In genomic region chr1:189767164-189767563, GRCm38 (mm10) we compare ENCODE assay signal across 20 mouse cellular contexts. TPM values are rescaled to one million over a fixed set of nuclear protein-coding genes. Genes with fewer than 3 reads are reported as not detected.
DNase-seq lines count a peak whose midpoint lies in the region; ATAC-seq and TF ChIP-seq lines count a peak whose summit lies in the region.
"Had no signal": no experiment of that assay in that cellular context is flagged by ENCODE, and none has a peak within 500 bp of the region (broad histone marks: within the 10 kb centered on the region; RNA-seq: fewer than 3 reads in every experiment).

No protein-coding gene starts in this region.

- H3K4me2 ChIP-seq in heart, embryonic 13.5 days: 0 out of 2 replicates have a peak overlapping the region, but pooled peaks have one; percentile 4
- H3K4me2 ChIP-seq in intestine, embryonic 15.5 days (replicated peaks): no peak overlapping the region
- no peak overlapping the region for H3K4me2 ChIP-seq in lung, postnatal 0 days (replicated peaks; ENCODE audit: low read depth, low read length)
- H3K4me2 ChIP-seq: embryonic facial prominence, embryonic 13.5 days; heart, embryonic 11.5 days; hindbrain, embryonic 15.5 days had no signal

- peak overlapping the region; percentile 73; the same call in 1 of the 2 replicates for H3K27ac ChIP-seq in heart, embryonic 13.5 days (replicated peaks)
- H3K27ac ChIP-seq in intestine, embryonic 15.5 days: no peak overlapping the region
- no peak overlapping the region for H3K27ac ChIP-seq in lung, postnatal 0 days (ENCODE audit: low read length)
- H3K27ac ChIP-seq: embryonic facial prominence, embryonic 13.5 days; forebrain, embryonic 10.5 days; gastrocnemius, adult 2 months; hindbrain, embryonic 15.5 days had no signal

- no peaks in the 10 kb centered on the region for H3K27me3 ChIP-seq in heart, embryonic 13.5 days (replicated peaks)
- no peaks in the 10 kb centered on the region for H3K27me3 ChIP-seq in intestine, embryonic 15.5 days (replicated peaks)
- no peaks in the 10 kb centered on the region for H3K27me3 ChIP-seq in lung, postnatal 0 days (replicated peaks; ENCODE audit: insufficient read depth, low read length)
- H3K27me3 ChIP-seq: embryonic facial prominence, embryonic 13.5 days; hindbrain, embryonic 15.5 days had no signal

- DNase-seq in heart, adult 8-10 months (ENCODE audit: low spot score): no peak
- no peak for DNase-seq in lung, postnatal 0 days (ENCODE audit: low spot score)
- no peak for DNase-seq in layer of hippocampus, adult 9-11 months
- DNase-seq: adrenal gland, postnatal 10 days; cerebellum, adult 11-12 months; cerebellum, adult 9-10 months; cerebellum, postnatal 25 days; gastrocnemius, adult 2 months; gastrocnemius, postnatal 36 days; heart, adult 11 months; heart, postnatal 36 days had no signal

- no peaks in the 10 kb centered on the region for H3K9me3 ChIP-seq in heart, embryonic 13.5 days
- no peaks in the 10 kb centered on the region for H3K9me3 ChIP-seq in intestine, embryonic 15.5 days
- no peaks in the 10 kb centered on the region for H3K9me3 ChIP-seq in lung, postnatal 0 days (ENCODE audit: low read length)
- H3K9me3 ChIP-seq: embryonic facial prominence, embryonic 13.5 days; forebrain, embryonic 10.5 days; hindbrain, embryonic 15.5 days had no signal

- no peak overlapping the region for H3K4me3 ChIP-seq in heart, embryonic 13.5 days
- H3K4me3 ChIP-seq in intestine, embryonic 15.5 days (replicated peaks): no peak overlapping the region
- no peak overlapping the region for H3K4me3 ChIP-seq in lung, postnatal 0 days (ENCODE audit: low read depth, low read length)
- H3K4me3 ChIP-seq: embryonic facial prominence, embryonic 13.5 days; forebrain, embryonic 10.5 days; gastrocnemius, adult 2 months; hindbrain, embryonic 15.5 days had no signal

- WGBS in heart, embryonic 13.5 days: 52% methylated on average over 10 of the region's 10 CpGs
- WGBS in intestine, embryonic 15.5 days: 47% methylated on average over 10 of the region's 10 CpGs
- WGBS in lung, postnatal 0 days: 52% methylated on average over 10 of the region's 10 CpGs

- H3K36me3 ChIP-seq in heart, embryonic 13.5 days: no peaks in the 10 kb centered on the region
- H3K36me3 ChIP-seq in intestine, embryonic 15.5 days: no peaks in the 10 kb centered on the region
- no peaks in the 10 kb centered on the region for H3K36me3 ChIP-seq in lung, postnatal 0 days (ENCODE audit: insufficient read depth, low read length)
- H3K36me3 ChIP-seq: embryonic facial prominence, embryonic 13.5 days; forebrain, embryonic 10.5 days; hindbrain, embryonic 15.5 days had no signal

- no peak for TF ChIP-seq EP300 in lung, postnatal 0 days (IDR thresholded peaks at IDR 0.05)

- H3K9ac ChIP-seq in heart, embryonic 13.5 days: no peak overlapping the region
- H3K9ac ChIP-seq in intestine, embryonic 15.5 days: no peak overlapping the region
- H3K9ac ChIP-seq in lung, postnatal 0 days (replicated peaks; ENCODE audit: low read depth): no peak overlapping the region
- H3K9ac ChIP-seq: embryonic facial prominence, embryonic 13.5 days; hindbrain, embryonic 15.5 days had no signal

- peaks cover 88% of the 10 kb centered on the region for H3K4me1 ChIP-seq in heart, embryonic 13.5 days
- peaks cover 35% of the 10 kb centered on the region for H3K4me1 ChIP-seq in intestine, embryonic 15.5 days (replicated peaks)
- peaks cover 9% of the 10 kb centered on the region for H3K4me1 ChIP-seq in lung, postnatal 0 days (ENCODE audit: insufficient read depth, low read depth, low read length)
- H3K4me1 ChIP-seq: hindbrain, embryonic 15.5 days had no signal

- TF ChIP-seq CTCF in lung, postnatal 0 days (IDR thresholded peaks at IDR 0.05): no peak

- ATAC-seq in heart, embryonic 13.5 days (ENCODE audit: extremely low read depth, insufficient number of reproducible peaks, low FRiP score, low TSS enrichment): no peak
- peak; percentile 48; the same call in 1 of the 2 replicates for ATAC-seq in common myeloid progenitor, adult 5-6 weeks (replicated peaks; ENCODE audit: low read depth, poor library complexity, severe bottlenecking)
- peak; percentile 24 for ATAC-seq in intestine, embryonic 15.5 days
- ATAC-seq in megakaryocyte-erythroid progenitor cell, adult 5-6 weeks (replicated peaks; ENCODE audit: low FRiP score, low TSS enrichment, poor library complexity, severe bottlenecking): peak; percentile 78
- no peak for ATAC-seq in lung, postnatal 0 days
- ATAC-seq: forebrain, embryonic 14.5 days had no signal

RNA-seq across cellular contexts. Expression of gene Ptpn14, which starts 39.1 kb away (rescaled TPM):
- 7.6 TPM in 2 replicates for polyA plus RNA-seq in heart, embryonic 13.5 days (2015; fragmentation: Nextera tagmentation; extraction: Ambion mirVana)
- 10 to 100 TPM; 31.2 to 35.9 (median 33.9) TPM for total RNA-seq in heart, adult 8-10 months (2022)
- 2.0 and 2.3 TPM in 2 replicates for total RNA-seq in common myeloid progenitor, adult 5-6 weeks (2017)
- 4.9 and 6.2 TPM in 2 replicates for polyA plus RNA-seq in intestine, embryonic 15.5 days (2015; fragmentation: Nextera tagmentation; extraction: Ambion mirVana)
- total RNA-seq in megakaryocyte-erythroid progenitor cell, adult 5-6 weeks (2014; fragmentation: Nextera tagmentation): 9.0 and 16.3 TPM in 2 replicates
- 5.3 and 7.2 TPM in 2 replicates for total RNA-seq in megakaryocyte-erythroid progenitor cell, adult 5-6 weeks (2017)
- 4.9 and 5.2 TPM in 2 replicates for polyA plus RNA-seq in lung, postnatal 0 days (2015; fragmentation: Nextera tagmentation; extraction: Ambion mirVana)

Comparison
In these comparisons a context has a peak if more than half of its experiments do, and no peak if none do; other contexts are left out.
1. ATAC-seq: peak in common myeloid progenitor, adult 5-6 weeks (single experiment), intestine, embryonic 15.5 days (single experiment) and megakaryocyte-erythroid progenitor cell, adult 5-6 weeks (single experiment); none in heart, embryonic 13.5 days (single experiment) and lung, postnatal 0 days (single experiment).